In the genomic region with DNA sequence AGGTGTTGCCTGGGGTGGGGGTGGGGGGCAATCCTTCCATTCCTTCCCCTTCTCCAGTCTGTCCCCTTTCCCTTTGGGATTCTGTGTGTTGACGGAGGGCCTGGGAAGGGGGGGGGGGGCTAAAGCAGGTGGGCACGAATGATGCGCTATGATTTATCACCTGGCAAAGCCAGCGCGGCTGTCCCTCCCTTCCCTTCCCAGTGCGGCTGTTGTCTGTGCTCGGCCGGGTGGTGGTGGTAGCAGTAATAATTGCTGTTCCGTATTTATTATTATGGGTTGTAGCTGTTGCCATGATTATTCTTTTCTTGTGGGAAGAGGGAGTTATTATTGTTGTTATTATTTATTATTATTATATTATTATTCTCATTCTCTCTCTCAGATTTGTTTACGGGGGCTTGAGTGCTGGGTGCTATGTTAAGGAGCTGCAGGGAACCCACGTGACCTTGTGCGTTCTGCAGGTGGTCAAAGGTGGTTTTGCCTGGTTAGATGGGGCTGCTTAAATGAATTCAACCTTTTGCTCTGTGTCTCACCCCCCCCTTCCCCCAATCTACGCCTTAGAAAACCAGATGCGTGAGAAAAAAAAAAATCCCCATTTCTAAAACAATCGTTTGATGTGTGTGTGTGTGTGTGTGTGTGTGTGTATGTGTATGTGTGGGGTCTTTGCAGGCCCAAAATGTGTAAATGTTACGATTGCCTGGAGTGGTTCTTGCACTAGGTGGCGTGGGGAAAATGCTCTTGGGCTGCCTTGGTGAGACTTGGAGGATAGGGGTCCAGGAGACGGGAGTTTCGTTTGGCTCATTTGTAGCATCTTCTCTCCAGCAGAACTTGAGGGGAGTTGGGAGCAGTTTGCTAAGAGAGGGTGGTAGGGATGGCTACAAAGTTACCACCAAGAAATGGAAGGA, we compare ENCODE assay signal across 8 mouse cellular contexts. TPM values are rescaled to one million over a fixed set of nuclear protein-coding genes. Genes with fewer than 3 reads are reported as not detected.
DNase-seq lines count a peak whose midpoint lies in the region; ATAC-seq lines count a peak whose summit lies in the region.
"Had no signal": no experiment of that assay in that cellular context is flagged by ENCODE, and none has a peak within 500 bp of the region (broad histone marks: within the 10 kb centered on the region; RNA-seq: fewer than 3 reads in every experiment).

No protein-coding gene starts in this region.

- H3K4me3 ChIP-seq in lung, embryonic 15.5 days: no peak overlapping the region
- peak overlapping the region; percentile 66 for H3K4me3 ChIP-seq in embryonic facial prominence, embryonic 12.5 days
- H3K4me3 ChIP-seq in intestine, embryonic 16.5 days (ENCODE audit: low read length): no peak overlapping the region
- H3K4me3 ChIP-seq in stomach, embryonic 15.5 days (replicated peaks): peak overlapping the region; percentile 56; the same call in 1 of the 2 replicates

- peak overlapping the region; percentile 84; the same call in 1 of the 2 replicates for H3K4me2 ChIP-seq in lung, embryonic 15.5 days
- H3K4me2 ChIP-seq in embryonic facial prominence, embryonic 12.5 days (replicated peaks): peak overlapping the region; percentile 99
- 0 out of 2 replicates have a peak overlapping the region, but pooled peaks have one; percentile 94 for H3K4me2 ChIP-seq in intestine, embryonic 16.5 days (ENCODE audit: low read depth, low read length)
- peak overlapping the region; percentile 88; the same call in 1 of the 2 replicates for H3K4me2 ChIP-seq in stomach, embryonic 15.5 days

- peaks cover 8% of the 10 kb centered on the region for H3K4me1 ChIP-seq in lung, embryonic 15.5 days
- peaks cover 7% of the 10 kb centered on the region for H3K4me1 ChIP-seq in embryonic facial prominence, embryonic 12.5 days
- H3K4me1 ChIP-seq in intestine, embryonic 16.5 days (ENCODE audit: control insufficient read depth, insufficient read depth, low read length): peaks cover 12% of the 10 kb centered on the region
- peaks cover 4% of the 10 kb centered on the region; the same call in 1 of the 2 replicates for H3K4me1 ChIP-seq in stomach, embryonic 15.5 days

- no peaks in the 10 kb centered on the region for H3K36me3 ChIP-seq in lung, embryonic 15.5 days
- H3K36me3 ChIP-seq in embryonic facial prominence, embryonic 12.5 days: no peaks in the 10 kb centered on the region
- no peaks in the 10 kb centered on the region for H3K36me3 ChIP-seq in intestine, embryonic 16.5 days (ENCODE audit: control insufficient read depth, insufficient read depth, low read length)
- no peaks in the 10 kb centered on the region for H3K36me3 ChIP-seq in stomach, embryonic 15.5 days

- no peaks in the 10 kb centered on the region for H3K9me3 ChIP-seq in lung, embryonic 15.5 days
- H3K9me3 ChIP-seq in embryonic facial prominence, embryonic 12.5 days: no peaks in the 10 kb centered on the region
- no peaks in the 10 kb centered on the region for H3K9me3 ChIP-seq in intestine, embryonic 16.5 days (ENCODE audit: control insufficient read depth, low read length)
- no peaks in the 10 kb centered on the region for H3K9me3 ChIP-seq in stomach, embryonic 15.5 days

- ATAC-seq in lung, embryonic 15.5 days (ENCODE audit: borderline replicate concordance, extremely low read depth, low FRiP score, low TSS enrichment): no peak
- no peak for ATAC-seq in embryonic facial prominence, embryonic 12.5 days (ENCODE audit: insufficient number of reproducible peaks, insufficient read depth, low FRiP score, low TSS enrichment)
- ATAC-seq in intestine, embryonic 16.5 days: no peak
- ATAC-seq in stomach, embryonic 15.5 days (ENCODE audit: insufficient read depth, low FRiP score, low read depth): no peak

- WGBS in lung, embryonic 15.5 days: 26% methylated on average over 18 of the region's 19 CpGs
- WGBS in embryonic facial prominence, embryonic 12.5 days: 28% methylated on average over 18 of the region's 19 CpGs
- WGBS in intestine, embryonic 16.5 days: 27% methylated on average over 18 of the region's 19 CpGs
- 35% methylated on average over 19 of the region's 19 CpGs for WGBS in stomach, embryonic 15.5 days

- no peak overlapping the region for H3K27ac ChIP-seq in lung, embryonic 15.5 days
- no peak overlapping the region for H3K27ac ChIP-seq in embryonic facial prominence, embryonic 12.5 days
- H3K27ac ChIP-seq in intestine, embryonic 16.5 days (ENCODE audit: low read length): no peak overlapping the region
- H3K27ac ChIP-seq in stomach, embryonic 15.5 days: no peak overlapping the region

- no peak overlapping the region for H3K9ac ChIP-seq in lung, embryonic 15.5 days
- no peak overlapping the region for H3K9ac ChIP-seq in embryonic facial prominence, embryonic 12.5 days
- H3K9ac ChIP-seq in intestine, embryonic 16.5 days (ENCODE audit: low read depth, low read length): no peak overlapping the region
- no peak overlapping the region for H3K9ac ChIP-seq in stomach, embryonic 15.5 days

- H3K27me3 ChIP-seq in lung, embryonic 15.5 days: peaks cover 53% of the 10 kb centered on the region
- peaks cover 60% of the 10 kb centered on the region for H3K27me3 ChIP-seq in embryonic facial prominence, embryonic 12.5 days
- H3K27me3 ChIP-seq in intestine, embryonic 16.5 days (replicated peaks; ENCODE audit: control insufficient read depth, insufficient read depth, low read length): peaks cover 37% of the 10 kb centered on the region
- peaks cover 36% of the 10 kb centered on the region for H3K27me3 ChIP-seq in stomach, embryonic 15.5 days (replicated peaks)

- DNase-seq in lung, postnatal 25 days (ENCODE audit: low spot score): no peak
- no peak for DNase-seq in lung, adult 18-20 months
- no peak for DNase-seq in lung, postnatal 36 days
- DNase-seq: heart, postnatal 14 days had no signal

RNA-seq across cellular contexts. Expression of gene Ksr2, which starts 1.5 kb away (rescaled TPM):
- 0.34 and 0.58 TPM in 2 replicates for polyA plus RNA-seq in lung, embryonic 15.5 days (2015; fragmentation: Nextera tagmentation; extraction: Ambion mirVana)
- 0.41 and 0.68 TPM in 2 replicates for polyA plus RNA-seq in embryonic facial prominence, embryonic 12.5 days (2016; fragmentation: Nextera tagmentation; extraction: Ambion mirVana)
- polyA plus RNA-seq in intestine, embryonic 16.5 days (2015; fragmentation: Nextera tagmentation; extraction: Ambion mirVana): 0.20 and 0.28 TPM in 2 replicates
- polyA plus RNA-seq in stomach, embryonic 15.5 days (2015; fragmentation: Nextera tagmentation; extraction: Ambion mirVana): 0.44 and 0.73 TPM in 2 replicates

RNA-seq across cellular contexts. Expression of gene Rfc5, which starts 26.4 kb away (rescaled TPM):
- polyA plus RNA-seq in lung, embryonic 15.5 days (2015; fragmentation: Nextera tagmentation; extraction: Ambion mirVana): 128 and 130 TPM in 2 replicates
- polyA plus RNA-seq in embryonic facial prominence, embryonic 12.5 days (2016; fragmentation: Nextera tagmentation; extraction: Ambion mirVana): 93.2 and 98.2 TPM in 2 replicates
- polyA plus RNA-seq in intestine, embryonic 16.5 days (2015; fragmentation: Nextera tagmentation; extraction: Ambion mirVana): 99.9 and 101 TPM in 2 replicates
- polyA plus RNA-seq in stomach, embryonic 15.5 days (2015; fragmentation: Nextera tagmentation; extraction: Ambion mirVana): 76.8 and 106 TPM in 2 replicates

RNA-seq across cellular contexts. Expression of gene Wsb2, which starts 58.2 kb away (rescaled TPM):
- 68.3 and 69.8 TPM in 2 replicates for polyA plus RNA-seq in lung, embryonic 15.5 days (2015; fragmentation: Nextera tagmentation; extraction: Ambion mirVana)
- polyA plus RNA-seq in embryonic facial prominence, embryonic 12.5 days (2016; fragmentation: Nextera tagmentation; extraction: Ambion mirVana): 67.6 and 68.9 TPM in 2 replicates
- 43.9 and 63.3 TPM in 2 replicates for polyA plus RNA-seq in intestine, embryonic 16.5 days (2015; fragmentation: Nextera tagmentation; extraction: Ambion mirVana)
- polyA plus RNA-seq in stomach, embryonic 15.5 days (2015; fragmentation: Nextera tagmentation; extraction: Ambion mirVana): 73.9 and 78.0 TPM in 2 replicates

Comparison
In these comparisons a context has a peak if more than half of its experiments do, and no peak if none do; other contexts are left out.
1. H3K4me3 ChIP-seq: peak in embryonic facial prominence, embryonic 12.5 days (single experiment) and stomach, embryonic 15.5 days (single experiment); none in lung, embryonic 15.5 days (single experiment) and intestine, embryonic 16.5 days (single experiment).
2. Peak in every context shown above with its lines, with median percentiles within 50 percentile points of each other: H3K4me2 ChIP-seq.